Mouse (Mus musculus) forebrain, embryonic 16.5 days (tissue): ENCODE results near the gene Pex10. TPM values are rescaled to one million over a fixed set of nuclear protein-coding genes. Genes with fewer than 3 reads are reported as not detected.
A peak's percentile ranks its signal among the peaks of the same experiment; 100 is the strongest.

Experiments used
- ATAC-seq: fragments of 200-750 bp; cut with Nextera tagmentation; 2 replicates; pipeline ENCODE4 v1.8.0; 2017; ENCODE audit warnings: mild to moderate bottlenecking, moderate library complexity
- H3K27ac ChIP-seq: fragments of 300-500 bp; sonication (generic); 2 replicates; pipeline ENCODE4 v1.5.1; 2014; ENCODE audit warnings: low read length, control low read depth
- H3K27me3 ChIP-seq: fragments of 300-500 bp; sonication (generic); replicated peaks from 2 replicates; pipeline ENCODE4 v1.6.1; 2014; ENCODE audit warnings: low read length; ENCODE audit not compliant: control insufficient read depth, insufficient read depth
- H3K36me3 ChIP-seq: fragments of 300-500 bp; sonication (generic); 2 replicates; pipeline ENCODE4 v1.6.1; 2014; ENCODE audit not compliant: control insufficient read depth, insufficient read depth
- H3K4me1 ChIP-seq: fragments of 300-500 bp; sonication (generic); replicated peaks from 2 replicates; pipeline ENCODE4 v1.6.1; 2014; ENCODE audit warnings: low read length; ENCODE audit not compliant: control insufficient read depth, insufficient read depth
- H3K4me2 ChIP-seq: fragments of 300-500 bp; sonication (generic); 2 replicates; pipeline ENCODE4 v1.6.1; 2014; ENCODE audit warnings: mild to moderate bottlenecking, low read length, control low read depth
- H3K4me3 ChIP-seq: fragments of 300-500 bp; sonication (generic); replicated peaks from 2 replicates; pipeline ENCODE4 v1.5.1; 2014; ENCODE audit warnings: mild to moderate bottlenecking, low read length, control low read depth
- H3K9ac ChIP-seq: fragments of 300-500 bp; sonication (generic); replicated peaks from 2 replicates; pipeline ENCODE4 v1.6.1; 2014; ENCODE audit warnings: low read depth, low read length, control low read depth
- H3K9me3 ChIP-seq: fragments of 300-500 bp; sonication (generic); 2 replicates; pipeline ENCODE4 v1.6.1; 2016; ENCODE audit warnings: low read length; ENCODE audit not compliant: control insufficient read depth
- WGBS: fragments of 180-500 bp; shearing (Covaris S2); extraction: QIAGEN DNeasy Blood & Tissue Kit; methylation state at CpG from one replicate; pipeline ENCODE4 v1.1.7; 2014; 5-methylcytosine and 5-hydroxymethylcytosine counted together
- polyA plus RNA-seq: library from polyadenylated mRNA; unstranded; fragments of >200 nt; fragmentation: Nextera tagmentation; extraction: Ambion mirVana; gene quantifications from 2 replicates; pipeline ENCODE4 v1.2.1, GENCODE M21; 2015

The Pex10 gene
- polyA plus RNA-seq, 1 experiment from 2014 or later = 22.1 TPM

GRCm38 (mm10) chr4:155118278-155118677 is 51.5 kb downstream of the Pex10 start:
- Histone ChIP-seq H3K4me1 (peaks cover 25% of the 10 kb centered on the region), H3K9me3 (no peaks in the 10 kb centered on the region), H3K4me2 (no peak overlapping the region), H3K27ac (peak overlapping the region; percentile 25; the same call in 1 of the 2 replicates), H3K27me3 (no peaks in the 10 kb centered on the region), H3K4me3 (no peak overlapping the region), H3K36me3 (no peaks in the 10 kb centered on the region), H3K9ac (no peak overlapping the region)
- no peak for ATAC-seq
- WGBS = 36% methylated on average over 10 of the region's 10 CpGs

- Histone ChIP-seq H3K9ac (no peak overlapping the region), H3K4me3 (no peak overlapping the region), H3K4me1 (peaks cover 25% of the 10 kb centered on the region), H3K4me2 (no peak overlapping the region), H3K36me3 (no peaks in the 10 kb centered on the region), H3K27me3 (no peaks in the 10 kb centered on the region), H3K9me3 (no peaks in the 10 kb centered on the region), H3K27ac (no peak overlapping the region)
- no peak for ATAC-seq
- WGBS = 85% methylated on average over 7 of the region's 7 CpGs
These were observed 53.2 kb downstream of the Pex10 start for GRCm38 (mm10) chr4:155120038-155120437.

GRCm38 (mm10) chr4:155120583-155120982 is 53.8 kb downstream of the Pex10 start:
- H3K27ac ChIP-seq = no peak overlapping the region
- H3K4me1 ChIP-seq = peaks cover 25% of the 10 kb centered on the region
- no peaks in the 10 kb centered on the region for H3K27me3 ChIP-seq
- WGBS = 87% methylated on average over 5 of the region's 5 CpGs
- H3K4me3 ChIP-seq = no peak overlapping the region
- ATAC-seq = no peak
- H3K9me3 ChIP-seq = no peaks in the 10 kb centered on the region
- H3K9ac ChIP-seq = no peak overlapping the region
- H3K36me3 ChIP-seq = no peaks in the 10 kb centered on the region
- H3K4me2 ChIP-seq = no peak overlapping the region

GRCm38 (mm10) chr4:155121222-155121621 is 54.4 kb downstream of the Pex10 start:
- Histone ChIP-seq H3K4me1 (peaks cover 24% of the 10 kb centered on the region), H3K27me3 (no peaks in the 10 kb centered on the region), H3K27ac (no peak overlapping the region), H3K4me2 (no peak overlapping the region), H3K9me3 (no peaks in the 10 kb centered on the region), H3K36me3 (no peaks in the 10 kb centered on the region), H3K9ac (no peak overlapping the region), H3K4me3 (no peak overlapping the region)
- 89% methylated on average over 6 of the region's 6 CpGs for WGBS
- no peak for ATAC-seq

Other genes starting within 250 kb of the Pex10 start
- 1.7 and 2.1 TPM in 2 replicates for gene Ttc34, start 229.6 kb upstream of the Pex10 start, polyA plus RNA-seq
- 0.11 and 0.21 TPM in 2 replicates for gene Mmel1, start 197.4 kb upstream of the Pex10 start, polyA plus RNA-seq
- gene Fam213b, start 167.9 kb upstream of the Pex10 start, polyA plus RNA-seq = 32.4 and 42.0 TPM in 2 replicates
- 0.27 TPM in 1 of 2 replicates, not detected in the other for gene Tnfrsf14, start 138.5 kb upstream of the Pex10 start, polyA plus RNA-seq
- gene Hes5, start 106.1 kb upstream of the Pex10 start, polyA plus RNA-seq = 91.4 and 100 TPM in 2 replicates
- 47.1 and 47.3 TPM in 2 replicates for gene Pank4, start 102.9 kb upstream of the Pex10 start, polyA plus RNA-seq
- gene Plch2, start 10.2 kb upstream of the Pex10 start, polyA plus RNA-seq = 11.3 and 14.1 TPM in 2 replicates
- gene Rer1, start 19.4 kb downstream of the Pex10 start, polyA plus RNA-seq = 125 and 133 TPM in 2 replicates
- 6.0 and 10.7 TPM in 2 replicates for gene Morn1, start 19.6 kb downstream of the Pex10 start, polyA plus RNA-seq
- 15.8 and 16.0 TPM in 2 replicates for gene Ski, start 155.6 kb downstream of the Pex10 start, polyA plus RNA-seq
- gene Faap20, start 182.8 kb downstream of the Pex10 start, polyA plus RNA-seq = 79.4 and 84.0 TPM in 2 replicates